Mouse (Mus musculus) megakaryocyte, embryonic 14.5 days (primary cell): ENCODE results near the gene Rab40b.

ENCODE experiments used
- FLI1 ChIP-seq: IDR thresholded peaks from 2 replicates; pipeline ENCODE4 v1.6.1; 2012; ENCODE audit warnings: low read length, inconsistent platforms, mixed read lengths
- GATA1 ChIP-seq: IDR thresholded peaks from 3 replicates; pipeline ENCODE4 v1.6.1; 2012; ENCODE audit warnings: mixed read lengths, low read length, inconsistent platforms, borderline replicate concordance

- TF ChIP-seq GATA1 (no peak), FLI1 (no peak)
Observed at GRCm38 (mm10) chr11:121437236-121437635, 49.2 kb upstream of the Rab40b start.
